Mouse (Mus musculus) MEL (cell line): ENCODE results near the gene Tmem266.

Source experiments
- CHD2 ChIP-seq: IDR thresholded peaks from 2 replicates; pipeline ENCODE4 v1.6.1; 2011; ENCODE audit warnings: low read length, improper control_type of control experiment
- CTCF ChIP-seq, 3 experiments: IDR thresholded peaks in 2 of 3; conservative IDR thresholded peaks in 1 of 3; 2 replicates each; pipeline ENCODE4 v1.5.1; 2011 to 2012; ENCODE audit warnings: low read length in 3 of 3, low read depth in 2 of 3, mild to moderate bottlenecking in 2 of 3, improper control_type of control experiment in 1 of 3, inconsistent platforms in 1 of 3, mixed read lengths in 1 of 3, moderate library complexity in 1 of 3; ENCODE audit not compliant: control insufficient read depth in 1 of 3, insufficient read depth in 1 of 3, poor library complexity in 1 of 3, severe bottlenecking in 1 of 3
- E2F4 ChIP-seq: IDR thresholded peaks from 2 replicates; pipeline ENCODE4 v1.6.1; 2011; ENCODE audit warnings: low read depth, low read length, improper control_type of control experiment, borderline replicate concordance
- ELF1 ChIP-seq: IDR thresholded peaks from 2 replicates; pipeline ENCODE4 v1.6.1; 2014; ENCODE audit warnings: low read depth, mild to moderate bottlenecking, inconsistent platforms, low read length, improper control_type of control experiment, moderate library complexity
- GATA1 ChIP-seq: IDR thresholded peaks from 2 replicates; pipeline ENCODE4 v1.6.1; 2011; ENCODE audit warnings: low read depth, low read length, improper control_type of control experiment
- KAT2A ChIP-seq: conservative IDR thresholded peaks from 2 replicates; pipeline ENCODE4 v1.6.1; 2012; ENCODE audit warnings: low read depth, low read length, improper control_type of control experiment, inconsistent platforms
- MAFK ChIP-seq: IDR thresholded peaks from 2 replicates; pipeline ENCODE4 v1.6.1; 2011; ENCODE audit warnings: low read depth, mild to moderate bottlenecking, low read length, improper control_type of control experiment, borderline replicate concordance
- POLR2A ChIP-seq, 2 experiments: IDR thresholded peaks; 2 replicates each; pipeline ENCODE4 v1.6.1; 2011 to 2012; ENCODE audit warnings: low read length in 2 of 2, mild to moderate bottlenecking in 2 of 2, control low read depth in 1 of 2, improper control_type of control experiment in 1 of 2, low read depth in 1 of 2, moderate library complexity in 1 of 2; ENCODE audit not compliant: control insufficient read depth in 1 of 2, insufficient read depth in 1 of 2, poor library complexity in 1 of 2
- POLR2AphosphoS2 ChIP-seq: IDR thresholded peaks from 2 replicates; pipeline ENCODE4 v1.6.1; 2011; ENCODE audit warnings: low read length, improper control_type of control experiment
- RCOR1 ChIP-seq: IDR thresholded peaks from 2 replicates; pipeline ENCODE4 v1.6.1; 2012; ENCODE audit warnings: low read depth, mild to moderate bottlenecking, inconsistent platforms, low read length, improper control_type of control experiment
- UBTF ChIP-seq: IDR thresholded peaks from 2 replicates; pipeline ENCODE4 v1.6.1; 2012; ENCODE audit warnings: low read depth, mild to moderate bottlenecking, inconsistent platforms, low read length, improper control_type of control experiment, moderate library complexity, borderline replicate concordance; ENCODE audit not compliant: insufficient read depth
- ZC3H11A ChIP-seq: IDR thresholded peaks from 2 replicates; pipeline ENCODE4 v1.6.1; 2012; ENCODE audit warnings: low read depth, mild to moderate bottlenecking, inconsistent platforms, low read length, improper control_type of control experiment

DNA sequence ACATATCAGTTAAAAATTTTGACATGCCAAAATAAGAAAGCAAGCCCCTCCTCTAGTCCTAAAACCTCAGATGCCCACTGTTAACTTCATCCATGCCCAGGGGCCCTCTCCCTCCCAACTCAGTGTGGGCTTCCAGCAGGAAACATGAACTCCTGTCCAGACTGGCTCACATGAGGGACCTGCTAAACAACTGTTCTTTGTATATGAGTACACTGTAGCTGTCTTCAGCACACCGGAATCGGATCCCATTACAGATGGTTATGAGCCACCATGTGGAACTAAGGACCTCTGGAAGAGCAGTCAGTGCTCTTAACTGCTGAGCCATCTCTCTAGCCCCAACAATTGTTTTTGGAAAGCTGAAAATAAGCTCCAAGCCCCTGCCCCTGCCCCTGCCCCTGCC is 80.1 kb downstream of the Tmem266 start:
- no peak for TF ChIP-seq UBTF
- TF ChIP-seq RCOR1: no peak
- TF ChIP-seq POLR2AphosphoS2: no peak
- no peak for TF ChIP-seq KAT2A
- TF ChIP-seq GATA1: no peak
- no peak for TF ChIP-seq CTCF (IDR thresholded peaks at IDR 0.05 in 2 of 3, conservative IDR thresholded peaks at IDR 0.05 in 1 of 3; ENCODE audit: control insufficient read depth in 1 of 3, insufficient read depth in 1 of 3, low read depth in 2 of 3, low read length in 3 of 3, poor library complexity in 1 of 3, severe bottlenecking in 1 of 3)
- no peak for TF ChIP-seq POLR2A (IDR thresholded peaks at IDR 0.05; ENCODE audit: control insufficient read depth in 1 of 2, insufficient read depth in 1 of 2, low read depth in 1 of 2, low read length in 2 of 2, poor library complexity in 1 of 2)
- no peak for TF ChIP-seq ZC3H11A
- TF ChIP-seq E2F4: no peak
- TF ChIP-seq ELF1: no peak
- no peak for TF ChIP-seq MAFK
- no peak for TF ChIP-seq CHD2
